Mouse (Mus musculus) myocyte (in vitro differentiated cells): ENCODE measurements around the gene Bmper.

Source experiments
- CEBPB ChIP-seq: IDR thresholded peaks from 2 replicates; pipeline ENCODE4 v1.6.1; 2011; ENCODE audit warnings: mild to moderate bottlenecking, moderate library complexity; ENCODE audit not compliant: poor library complexity, insufficient read depth, severe bottlenecking
- E2F4 ChIP-seq: IDR thresholded peaks from one replicate; pipeline ENCODE4 v1.6.1; 2011; ENCODE audit warnings: mild to moderate bottlenecking, control low read depth, moderate library complexity; ENCODE audit not compliant: insufficient read depth
- MAX ChIP-seq: IDR thresholded peaks from one replicate; pipeline ENCODE4 v1.6.1; 2011; ENCODE audit warnings: low read depth, mild to moderate bottlenecking, control low read depth
- MYOG ChIP-seq, 3 experiments: IDR thresholded peaks; one replicate each; pipeline ENCODE4 v1.6.1; 2011; ENCODE audit warnings: control low read depth in 2 of 3, low read depth in 2 of 3, mild to moderate bottlenecking in 2 of 3; ENCODE audit not compliant: insufficient read length in 2 of 3, control insufficient read depth in 1 of 3, insufficient read depth in 1 of 3
- POLR2A ChIP-seq: IDR thresholded peaks from one replicate; pipeline ENCODE4 v1.6.1; 2011; ENCODE audit warnings: low read depth, mild to moderate bottlenecking, control low read depth, moderate library complexity; ENCODE audit not compliant: insufficient read length
- POLR2AphosphoS2 ChIP-seq: IDR thresholded peaks from one replicate; pipeline ENCODE4 v1.6.1; 2011; ENCODE audit warnings: low read depth, control low read depth; ENCODE audit not compliant: insufficient read length
- REST ChIP-seq: IDR thresholded peaks from one replicate; pipeline ENCODE4 v1.6.1; 2011; ENCODE audit warnings: mild to moderate bottlenecking, control low read depth, moderate library complexity; ENCODE audit not compliant: insufficient read depth, insufficient read length
- SRF ChIP-seq: IDR thresholded peaks from one replicate; pipeline ENCODE4 v1.6.1; 2011; ENCODE audit warnings: low read depth; ENCODE audit not compliant: control insufficient read depth, insufficient read length
- TCF12 ChIP-seq: IDR thresholded peaks from one replicate; pipeline ENCODE4 v1.6.1; 2011; ENCODE audit warnings: mild to moderate bottlenecking, control low read depth; ENCODE audit not compliant: poor library complexity, insufficient read depth, severe bottlenecking
- USF1 ChIP-seq: IDR thresholded peaks from one replicate; pipeline ENCODE4 v1.6.1; 2011; ENCODE audit warnings: low read depth, mild to moderate bottlenecking, control low read depth, moderate library complexity

DNA sequence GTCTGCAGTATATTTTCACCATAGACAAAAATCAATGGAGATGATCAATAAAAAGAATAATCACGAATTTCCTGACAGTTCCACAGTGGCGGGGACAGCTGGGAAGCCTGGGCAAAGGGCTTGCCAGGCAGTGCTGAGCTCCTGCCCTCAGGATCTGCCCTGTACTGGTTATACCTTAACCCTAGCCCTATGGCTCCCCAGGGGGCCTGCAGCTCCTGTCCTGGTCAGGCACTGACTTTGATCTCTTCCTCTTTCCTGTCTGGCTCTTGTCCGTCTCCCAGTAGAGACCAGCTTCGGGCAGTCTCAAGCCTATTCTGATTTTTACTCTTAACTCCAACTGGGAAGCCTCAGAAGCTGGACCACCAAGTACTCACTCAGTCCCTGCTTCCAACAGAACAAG lies 22.0 kb upstream of the Bmper start:
- TF ChIP-seq POLR2A (no peak), POLR2AphosphoS2 (no peak), CEBPB (no peak), TCF12 (no peak), USF1 (no peak), E2F4 (no peak), MYOG (IDR thresholded peaks at IDR 0.05; ENCODE audit: control insufficient read depth in 1 of 3, insufficient read depth in 1 of 3, insufficient read length in 2 of 3, low read depth in 2 of 3) (no peak), REST (no peak), MAX (no peak), SRF (no peak)
